Mouse (Mus musculus): ENCODE data around the gene Wnt11.

DNA sequence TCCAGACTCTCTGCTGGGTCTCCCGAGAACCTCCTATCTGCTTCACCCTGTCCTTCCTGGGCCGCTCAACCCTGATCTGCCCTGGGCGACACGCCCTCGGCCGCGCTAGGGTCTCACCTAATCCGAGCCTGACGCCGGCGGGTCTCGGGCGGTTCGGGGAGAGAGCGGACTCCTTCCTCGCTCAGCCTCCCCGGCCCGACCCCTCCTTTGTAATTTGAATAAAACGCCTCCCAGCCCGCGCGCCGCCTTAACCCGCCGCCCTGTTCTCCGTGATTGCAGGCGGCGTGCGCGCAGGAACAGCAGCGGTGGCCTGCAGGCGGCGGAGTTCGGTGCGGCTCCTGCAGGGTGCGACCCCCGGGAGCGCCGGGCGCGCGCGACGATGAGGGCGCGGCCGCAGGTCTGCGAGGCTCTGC, 3.8 kb downstream of the Wnt11 start:
- TF ChIP-seq CTCF (IDR thresholded peaks at IDR 0.05; ENCODE audit: low read depth, low read length) (peak; percentile 3), POLR2A (IDR thresholded peaks at IDR 0.05; ENCODE audit: insufficient read depth, low read length) (no peak), EP300 (IDR thresholded peaks at IDR 0.05; ENCODE audit: insufficient read depth, low read depth, low read length) (no peak)
